Mouse (Mus musculus) sigmoid colon, adult 10 weeks (tissue): ENCODE data around the gene Acss2. TPM values are rescaled to one million over a fixed set of nuclear protein-coding genes. Genes with fewer than 3 reads are reported as not detected.

Experiments
- polyA plus RNA-seq: library from polyadenylated mRNA; stranded (reverse); fragments of 350-450 nt; fragmentation: Illumina TruSeq; extraction: RNeasy Lipid Tissue Mini Kit (QIAGEN cat#74804); gene quantifications from one replicate; pipeline ENCODE4 v1.2.3, GENCODE M21; 2014; ENCODE audit warnings: low read depth, low replicate concordance

Gene Acss2
- 77.9 TPM for polyA plus RNA-seq

DNA sequence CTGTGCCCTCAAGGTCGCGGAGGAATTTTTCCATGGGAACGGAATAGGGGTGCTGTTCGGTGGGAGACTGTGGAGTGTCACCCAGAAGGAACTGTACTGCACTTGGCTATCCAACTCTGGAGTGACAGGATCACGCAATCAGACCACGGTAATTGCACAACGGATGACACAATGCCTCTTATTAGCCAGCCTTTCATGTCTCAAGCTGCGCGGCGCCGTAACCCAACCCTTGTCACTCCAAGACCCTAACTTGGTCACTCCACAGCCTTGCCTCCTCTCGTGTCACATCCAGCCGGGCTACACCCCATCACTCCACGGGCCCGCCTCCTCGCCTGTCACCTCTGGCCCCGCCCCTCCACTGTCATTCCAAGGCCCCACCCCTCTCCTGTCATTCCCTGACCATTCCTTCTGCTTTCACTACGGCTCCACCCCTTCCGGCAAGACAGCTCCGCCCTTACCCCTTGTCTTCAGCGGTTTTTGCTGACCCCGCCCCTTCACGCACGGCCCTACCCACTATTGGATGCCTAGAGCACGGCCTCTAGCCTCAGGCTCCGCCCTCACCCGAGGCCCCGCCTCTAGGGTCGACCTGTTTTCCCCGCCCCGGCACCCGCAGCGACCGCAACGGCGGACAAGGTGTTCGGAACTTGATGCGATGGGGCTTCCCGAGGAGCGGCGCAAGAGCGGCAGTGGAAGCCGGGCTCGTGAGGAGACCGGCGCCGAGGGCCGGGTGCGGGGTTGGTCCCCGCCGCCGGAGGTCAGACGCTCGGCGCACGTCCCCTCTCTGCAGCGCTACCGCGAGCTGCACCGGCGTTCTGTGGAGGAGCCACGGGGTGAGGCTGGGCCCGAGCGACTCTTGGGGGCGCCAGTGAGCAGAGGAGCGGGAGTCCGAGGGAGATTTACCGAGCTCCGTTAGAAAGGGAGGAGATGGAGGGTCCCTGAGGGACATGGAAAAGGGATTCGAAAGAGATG, at the start of gene Acss2, which contains the start of gene Ggt7:
Gene Acss2, plus strand, starts transcription at position 494 of the 969 bp plus-strand sequence.
Gene Ggt7, minus strand, starts transcription at position 783 of the 969 bp plus-strand sequence.

GRCm38 (mm10) chr2:155473570-155474088, 44.1 kb upstream of the Acss2 start, which contains the start of gene Ncoa6:
Ncoa6 (minus strand) TSS chr2:155473894.

GRCm38 (mm10) chr2:155592137-155592853, 74.5 kb downstream of the Acss2 start, which contains the start of gene Gss:
Gss (minus strand) TSS chr2:155592810.

DNA sequence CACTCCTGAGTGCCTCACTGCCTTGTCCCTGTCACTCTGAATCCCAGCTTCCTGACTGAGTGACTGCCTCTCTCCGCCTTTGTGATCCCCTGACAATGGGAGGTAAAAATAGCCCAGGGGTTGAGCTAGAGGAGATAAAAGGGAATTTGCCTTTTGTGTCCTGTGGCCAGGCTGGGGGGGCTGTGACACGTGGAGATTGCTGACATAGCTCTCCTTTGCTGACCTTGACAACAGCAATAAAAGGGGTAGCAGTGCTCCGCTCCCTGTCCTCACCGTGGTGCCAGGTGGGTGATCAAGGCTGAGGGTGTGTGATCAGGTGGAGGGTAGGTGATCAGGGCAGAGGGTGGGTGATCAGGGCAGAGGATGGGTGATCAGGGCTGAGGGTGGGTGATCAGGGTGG, 93.2 kb downstream of the Acss2 start, which contains the start of gene Myh7b:
Gene Myh7b, plus strand, starts transcription at position 235 of the 400 bp plus-strand sequence.

Other genes with a start within 250 kb of the Acss2 start
- gene Map1lc3a, start 241.7 kb upstream of the Acss2 start, polyA plus RNA-seq = 0.60 TPM
- 55.8 TPM for gene Pigu, start 160.5 kb upstream of the Acss2 start, polyA plus RNA-seq
- 187 TPM for gene Trp53inp2, start 136.9 kb upstream of the Acss2 start, polyA plus RNA-seq
- 74.3 TPM for gene Ncoa6, start 44.1 kb upstream of the Acss2 start, polyA plus RNA-seq
- gene Ggt7, start 289 bp downstream of the Acss2 start, polyA plus RNA-seq = 0.16 TPM
- gene Gss, start 74.9 kb downstream of the Acss2 start, polyA plus RNA-seq = 13.5 TPM
- gene Myh7b, start 93.3 kb downstream of the Acss2 start, polyA plus RNA-seq = not detected
- 97.7 TPM for gene Trpc4ap, start 174.4 kb downstream of the Acss2 start, polyA plus RNA-seq
- gene Edem2, start 211.5 kb downstream of the Acss2 start, polyA plus RNA-seq = 18.2 TPM
- gene Gm17581, start 217.9 kb downstream of the Acss2 start, polyA plus RNA-seq = not detected
- 8.5 TPM for gene Procr, start 233.2 kb downstream of the Acss2 start, polyA plus RNA-seq